Mouse (Mus musculus) megakaryocyte, adult 5-6 weeks (primary cell): ENCODE data around the gene Jmjd7. TPM values are rescaled to one million over a fixed set of nuclear protein-coding genes. Genes with fewer than 3 reads are reported as not detected.

Experiments used
- ATAC-seq: 2 replicates; pipeline ENCODE4 v1.8.0; 2016; ENCODE audit warnings: mild to moderate bottlenecking, inconsistent platforms; ENCODE audit not compliant: poor library complexity, severe bottlenecking
- total RNA-seq, 2 experiments: library from RNA; stranded (forward) in 1 of 2; stranded (reverse) in 1 of 2; fragments of 153-499, 151-499 nt in 1 of 2; fragments of 221-1000, 200-1000 nt in 1 of 2; gene quantifications; 2 replicates each; pipeline versions ENCODE4 v1.2.3 to v1.2.4; 2015 to 2017

The Jmjd7 gene
- total RNA-seq, 2 experiments from 2014 or later, result 5.4 to 8.0 TPM

DNA sequence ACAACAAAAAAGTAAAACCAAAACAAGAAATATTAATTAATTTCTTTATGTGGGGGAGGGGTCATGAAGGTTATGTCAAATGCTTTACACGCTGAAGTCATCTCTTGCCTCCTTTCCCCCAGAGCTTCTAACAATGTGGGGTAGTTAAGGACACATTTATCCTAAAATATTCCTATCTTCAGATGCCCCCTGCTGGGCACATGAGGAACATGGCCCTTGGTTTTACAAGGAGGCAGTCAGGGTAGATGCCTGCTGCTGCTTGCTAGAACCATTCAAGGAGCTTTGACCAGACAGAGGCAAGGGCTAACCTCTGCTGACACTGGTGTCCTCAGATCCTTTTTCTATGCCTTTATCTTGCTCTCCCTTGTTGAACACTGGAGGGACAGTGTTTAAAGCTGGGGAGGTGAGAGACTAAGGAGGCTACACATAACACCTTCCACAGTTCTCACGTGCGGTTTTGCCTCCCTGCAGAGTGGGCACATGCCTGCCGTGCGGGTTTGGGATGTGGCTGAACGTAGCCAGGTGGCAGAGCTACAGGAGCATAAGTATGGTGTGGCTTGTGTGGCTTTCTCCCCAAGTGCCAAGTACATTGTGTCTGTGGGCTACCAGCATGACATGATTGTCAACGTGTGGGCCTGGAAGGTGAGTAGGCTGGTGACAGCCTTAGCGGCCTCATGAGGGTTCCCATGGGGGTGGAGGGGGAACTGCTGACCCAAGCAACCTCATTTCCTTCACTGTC, 15.7 kb upstream of the Jmjd7 start:
- peak; percentile 60; the same call in 1 of the 2 replicates for ATAC-seq

DNA sequence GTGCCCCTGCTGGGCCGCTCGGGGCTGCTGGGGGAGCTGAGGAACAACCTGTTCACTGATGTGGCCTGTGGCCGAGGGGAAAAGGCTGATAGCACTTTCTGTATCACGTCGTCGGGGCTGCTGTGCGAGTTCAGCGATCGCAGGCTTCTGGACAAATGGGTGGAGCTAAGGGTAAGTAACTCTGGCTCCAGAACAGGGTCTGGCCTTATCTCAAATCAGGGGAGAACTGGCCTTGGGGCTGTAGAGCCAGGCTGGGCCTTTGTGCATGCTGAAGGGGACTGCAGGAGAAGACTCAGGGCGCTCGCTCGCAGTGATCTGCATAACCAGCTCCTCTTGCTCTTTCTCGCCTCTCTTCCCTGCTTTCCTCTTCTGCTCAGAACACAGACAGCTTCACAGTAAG, 14.4 kb upstream of the Jmjd7 start:
- no peak for ATAC-seq

DNA sequence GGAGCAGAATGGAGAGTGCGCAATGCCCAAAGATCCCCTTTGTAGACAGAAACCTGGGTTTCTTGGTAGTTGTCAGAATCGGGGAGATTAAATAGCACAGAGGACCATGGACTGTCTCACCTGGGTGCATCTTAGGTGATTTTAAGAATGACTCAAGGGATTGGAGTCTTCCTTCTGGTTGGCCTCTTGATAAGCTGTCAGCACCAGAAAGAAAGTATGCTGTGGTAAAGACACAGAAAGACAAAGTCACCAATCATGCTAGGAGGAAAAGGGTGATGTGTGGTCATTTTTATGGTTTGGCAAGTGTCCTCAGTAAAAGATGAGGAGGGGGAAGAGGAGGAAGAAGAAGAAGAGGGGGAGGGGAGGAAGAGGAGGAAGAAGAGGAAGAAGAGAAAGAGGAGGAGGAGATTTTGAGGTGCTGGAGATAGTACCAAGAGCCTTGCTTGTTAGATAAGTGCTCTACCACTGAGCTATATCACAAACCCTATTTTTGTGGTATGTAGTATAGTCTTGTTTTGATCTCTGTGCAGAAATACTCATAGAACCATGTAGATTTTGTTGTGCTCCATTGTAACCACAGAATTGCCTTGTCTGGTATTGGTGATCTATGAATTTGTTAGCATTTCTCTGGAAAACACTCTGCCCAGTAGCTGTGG, 13.3 kb upstream of the Jmjd7 start:
- no peak for ATAC-seq

DNA sequence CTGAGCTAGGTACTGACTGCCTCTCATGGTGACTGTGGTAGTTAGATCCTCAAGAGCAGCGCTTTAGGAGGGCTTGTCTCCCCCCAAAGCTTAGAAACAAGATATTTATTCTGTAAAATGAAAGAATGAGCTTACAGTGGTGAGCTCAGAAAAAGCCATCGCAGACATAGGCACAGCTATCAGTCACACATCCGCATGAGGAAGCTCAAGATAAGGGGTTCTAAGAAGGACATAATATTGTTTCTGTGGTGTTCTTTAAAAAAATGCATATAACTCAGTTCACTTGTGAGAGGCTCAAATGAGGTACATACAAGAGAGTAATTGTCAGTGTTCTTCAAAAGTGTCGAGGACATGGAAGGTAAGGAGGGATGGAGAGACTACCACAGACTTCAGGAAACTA, 11.4 kb upstream of the Jmjd7 start:
- no peak for ATAC-seq

DNA sequence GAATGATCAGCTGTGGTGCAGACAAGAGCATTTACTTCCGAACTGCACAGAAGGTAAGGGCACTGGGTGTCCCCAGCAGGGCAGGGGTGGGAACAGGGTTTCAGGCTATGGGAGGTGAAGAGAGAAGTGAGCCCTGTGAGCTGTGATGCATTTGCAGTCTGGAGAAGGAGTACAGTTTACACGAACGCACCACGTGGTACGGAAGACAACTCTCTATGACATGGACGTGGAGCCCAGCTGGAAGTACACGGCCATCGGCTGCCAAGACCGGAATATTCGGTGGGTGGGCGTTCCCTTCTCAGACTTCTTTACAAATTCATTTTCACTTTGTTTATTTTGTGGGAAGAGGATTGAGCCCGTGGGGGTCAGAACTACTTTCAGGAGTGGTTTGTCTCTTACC, 9.7 kb upstream of the Jmjd7 start:
- no peak for ATAC-seq

DNA sequence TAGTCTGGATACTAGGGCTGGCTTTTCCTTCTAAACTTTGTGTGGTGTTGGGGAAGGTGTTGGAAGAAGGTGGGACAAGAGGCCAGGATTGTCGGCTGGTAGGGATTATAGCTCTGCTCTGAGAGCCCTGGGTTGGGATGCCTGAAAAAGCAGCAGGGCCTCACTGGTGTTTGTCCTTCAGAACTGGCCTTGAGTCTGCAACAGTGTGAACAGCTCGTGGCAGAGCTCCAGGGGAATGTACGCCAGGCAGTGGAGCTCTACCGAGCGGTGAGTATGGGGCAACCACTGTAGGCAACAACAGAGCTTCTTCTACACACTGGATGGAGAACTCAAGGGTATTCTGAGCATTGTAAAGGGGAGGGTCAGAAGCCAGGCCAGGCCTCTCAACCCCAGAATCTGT, 2.9 kb upstream of the Jmjd7 start:
- ATAC-seq, result no peak

DNA sequence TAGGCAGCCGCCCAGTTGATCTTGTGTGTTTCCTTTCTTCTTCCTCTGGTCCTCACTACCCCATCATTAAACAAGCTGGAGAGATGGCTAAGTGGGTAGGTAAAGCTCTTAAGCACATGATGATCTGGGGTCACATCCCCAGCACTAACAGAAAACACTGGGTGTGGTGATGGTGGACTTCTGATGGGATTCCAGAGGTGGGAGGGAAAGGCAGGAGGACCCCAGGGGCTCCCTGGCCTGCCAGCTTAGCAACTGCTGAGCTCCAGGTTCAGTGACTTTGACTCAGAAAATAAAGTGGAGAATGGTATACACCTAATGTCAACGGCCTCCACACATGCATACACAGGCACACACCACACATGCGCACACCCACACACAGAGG, 658 bp downstream of the Jmjd7 start:
- no peak for ATAC-seq

DNA sequence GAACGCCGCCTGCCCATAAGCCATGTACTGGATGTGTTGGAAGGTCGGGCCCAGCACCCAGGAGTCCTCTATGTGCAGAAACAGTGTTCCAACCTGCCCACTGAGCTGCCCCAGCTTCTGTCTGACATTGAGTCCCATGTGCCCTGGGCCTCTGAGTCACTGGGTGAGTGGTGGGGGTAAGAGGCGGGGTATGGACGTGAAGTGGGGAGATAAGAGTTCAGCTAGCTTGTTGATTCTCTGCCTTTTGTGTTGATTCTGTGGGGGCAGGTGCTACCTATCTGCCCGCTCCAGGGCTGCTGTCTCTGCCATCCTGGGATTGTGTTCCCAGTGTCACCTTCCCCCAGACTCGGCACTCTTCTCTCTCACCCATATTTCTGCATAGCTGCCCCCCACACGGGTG, 3.1 kb downstream of the Jmjd7 start:
- no peak for ATAC-seq

DNA sequence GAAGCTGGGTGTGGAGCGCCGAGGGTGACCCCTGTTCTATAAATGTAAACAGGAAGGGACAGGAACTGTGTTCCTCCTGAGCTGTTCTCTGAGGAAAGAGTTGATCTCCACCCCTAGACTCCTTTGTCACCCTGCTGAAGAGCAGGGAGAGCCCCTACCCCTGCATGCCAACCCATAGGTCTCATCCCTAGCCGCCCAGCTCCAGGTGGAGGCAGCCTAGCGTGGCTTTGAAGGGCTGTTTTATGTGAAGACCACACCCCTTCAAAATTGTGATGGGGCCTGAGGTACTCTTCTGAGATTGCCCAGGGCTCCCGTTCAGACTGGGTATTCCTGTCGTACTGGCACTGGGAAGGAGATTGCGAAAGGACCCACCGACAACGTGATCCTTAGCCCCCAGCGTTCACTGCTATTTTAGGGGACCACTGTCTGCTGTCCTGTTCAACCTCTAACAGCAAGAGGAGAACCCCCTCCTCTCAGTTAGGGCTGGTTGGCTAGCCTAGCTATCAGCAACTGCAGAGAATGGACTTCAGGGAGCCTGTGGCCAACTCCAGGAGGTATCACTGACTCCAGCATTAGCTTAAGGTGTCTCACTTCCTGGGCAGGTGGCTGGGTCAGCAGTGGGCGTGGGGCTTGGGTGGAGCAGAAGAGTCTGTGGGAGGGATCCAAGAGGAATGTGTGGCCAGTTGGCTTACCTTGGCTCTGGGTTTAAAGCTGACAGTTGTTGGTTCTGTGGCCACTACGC, 5.6 kb downstream of the Jmjd7 start, which contains the start of gene Pla2g4b:
TSS of gene Pla2g4b (plus strand) at position 692 of the 742 bp plus-strand sequence.
- no peak for ATAC-seq

DNA sequence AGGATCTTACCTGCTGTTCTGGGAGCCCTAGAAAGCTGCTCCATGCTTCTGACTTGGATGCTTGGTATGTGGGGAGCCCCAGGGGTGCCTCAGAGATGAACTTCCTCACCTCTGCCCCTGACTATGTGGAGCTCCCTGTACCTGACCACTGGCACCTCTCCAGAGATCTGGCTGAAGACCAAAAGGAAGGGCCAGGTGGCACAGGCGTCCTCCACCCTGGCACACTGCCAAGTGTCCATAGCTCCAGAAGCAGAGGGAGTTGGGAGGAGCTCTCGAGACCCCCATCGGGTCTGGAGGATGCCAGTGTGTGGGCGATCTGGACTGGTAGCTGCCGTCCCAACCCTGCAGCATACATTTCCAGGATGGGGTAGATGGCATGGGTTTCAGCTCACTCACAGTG, 6.4 kb downstream of the Jmjd7 start:
- ATAC-seq, result no peak

DNA sequence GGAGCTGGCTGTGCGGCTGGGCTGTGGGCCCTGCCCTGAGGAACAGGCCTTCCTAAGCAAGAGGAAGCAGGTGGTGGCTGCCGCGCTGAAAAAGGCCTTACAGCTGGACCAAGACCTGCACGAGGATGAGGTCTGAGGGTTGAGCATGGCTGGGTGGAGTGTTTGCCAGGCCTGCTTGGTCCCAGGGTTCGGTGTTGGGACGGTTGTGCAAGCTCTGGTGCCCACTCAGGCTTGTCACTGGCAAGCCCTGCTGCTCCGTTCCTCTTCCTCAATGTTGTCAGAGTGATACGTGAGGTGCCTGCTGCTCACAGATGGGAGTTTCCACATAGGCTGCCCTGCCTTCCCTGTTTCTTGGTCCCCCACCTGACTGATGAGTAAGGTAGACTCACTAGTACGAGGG, 10.5 kb downstream of the Jmjd7 start:
- peak; percentile 70 for ATAC-seq

DNA sequence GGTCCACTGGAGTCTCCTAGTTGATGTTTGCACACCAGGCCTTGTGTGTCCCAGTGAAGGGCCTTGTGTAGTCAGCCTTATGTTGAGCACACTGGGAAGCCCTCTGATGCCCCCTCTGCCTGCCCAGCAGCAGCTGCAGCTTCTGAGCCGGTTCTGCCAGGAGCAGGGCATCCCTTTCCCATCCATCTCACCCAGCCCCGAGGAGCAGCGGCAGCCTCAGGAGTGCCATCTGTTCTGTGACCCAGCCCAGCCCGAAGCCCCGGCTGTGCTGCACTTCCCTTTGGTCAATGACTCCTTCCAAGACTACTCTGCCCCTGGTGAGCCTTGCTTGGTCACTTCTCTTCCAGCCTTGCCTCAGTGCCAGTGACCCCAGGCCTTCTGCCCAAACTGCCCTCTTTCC, 13.7 kb downstream of the Jmjd7 start:
- no peak for ATAC-seq

DNA sequence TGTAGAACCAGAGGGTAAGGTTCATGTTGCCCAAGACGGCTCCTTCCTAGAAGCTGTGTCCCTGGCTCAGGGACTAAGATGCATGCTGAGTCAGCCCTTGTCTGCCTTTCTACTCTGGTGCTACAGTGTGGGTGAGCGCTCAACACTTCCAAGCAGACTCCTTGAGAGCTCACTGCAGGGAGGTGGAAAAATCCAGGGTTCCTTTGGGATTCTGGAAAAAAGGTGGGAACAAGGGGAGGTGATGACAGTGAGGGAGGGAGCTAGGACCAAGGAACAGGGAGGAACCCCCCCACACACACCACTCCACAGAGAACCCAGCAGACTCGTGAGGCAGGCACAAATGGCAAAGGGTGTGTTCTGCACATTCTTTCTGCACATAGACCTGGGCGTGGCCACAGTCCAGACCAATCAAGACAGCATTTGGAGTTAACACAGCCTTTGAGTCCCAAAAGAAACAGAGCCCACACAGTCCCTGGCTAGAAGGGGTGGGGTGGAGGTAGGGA, 16.9 kb downstream of the Jmjd7 start:
- no peak for ATAC-seq

DNA sequence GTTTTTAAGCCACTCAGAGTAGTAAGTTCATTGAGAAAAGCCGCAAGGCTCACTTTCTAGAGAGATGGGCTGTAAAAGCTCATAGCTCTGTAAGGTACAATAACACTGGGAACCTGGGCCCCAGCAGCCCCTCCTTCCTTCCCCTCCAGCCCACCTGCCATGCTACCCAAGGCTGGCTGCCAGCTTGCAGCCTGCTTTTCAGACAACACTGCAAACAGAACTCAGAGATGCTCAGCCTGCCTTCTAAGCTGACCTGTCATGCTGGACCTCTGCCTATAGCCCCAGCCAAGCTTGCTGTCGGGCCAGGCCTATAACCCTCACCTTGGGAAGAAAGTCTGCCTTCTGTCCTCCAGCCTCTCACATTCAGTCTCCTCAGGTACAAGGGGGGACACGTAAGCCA, 17.4 kb downstream of the Jmjd7 start:
- no peak for ATAC-seq

DNA sequence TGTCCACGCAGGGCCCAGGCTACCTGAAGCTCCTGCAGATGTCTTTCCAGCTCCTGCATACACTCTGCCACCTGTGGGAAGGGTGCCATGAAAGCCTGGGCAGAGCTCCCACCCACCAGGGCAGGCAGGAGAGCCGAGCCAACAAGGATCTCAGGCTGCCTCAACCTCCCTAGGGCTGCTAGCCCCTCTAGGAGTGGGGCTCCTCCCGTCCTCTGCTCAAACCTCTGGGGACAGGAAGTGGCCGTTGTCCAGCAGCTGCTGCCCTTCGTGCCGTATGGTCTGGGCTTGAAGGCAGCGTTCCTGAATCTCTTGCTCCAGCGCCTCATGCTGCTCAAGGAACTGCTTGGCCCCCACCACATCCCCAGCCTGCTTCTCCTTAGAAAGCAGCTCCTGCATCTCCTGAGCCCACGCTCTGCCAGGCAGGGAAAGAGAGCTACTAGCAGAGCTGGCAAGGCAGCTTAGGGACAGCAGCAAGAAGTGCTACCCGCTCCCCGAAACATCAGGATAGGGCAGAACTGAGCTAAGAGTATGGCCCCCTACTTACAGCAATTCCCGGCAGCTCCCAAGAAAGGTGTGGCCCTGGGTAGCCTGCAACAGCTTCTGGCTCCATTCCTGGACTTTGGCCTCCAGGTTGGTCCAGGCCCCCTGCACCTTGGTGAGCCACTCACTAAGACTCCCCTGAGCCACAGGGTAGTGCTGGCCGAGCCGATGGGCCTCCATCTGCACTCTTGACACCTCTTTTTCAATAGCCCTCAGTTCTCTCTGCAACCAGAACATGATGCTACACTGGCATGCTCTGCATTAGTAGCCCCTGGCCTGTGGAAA, 19.4 kb downstream of the Jmjd7 start:
- no peak for ATAC-seq

DNA sequence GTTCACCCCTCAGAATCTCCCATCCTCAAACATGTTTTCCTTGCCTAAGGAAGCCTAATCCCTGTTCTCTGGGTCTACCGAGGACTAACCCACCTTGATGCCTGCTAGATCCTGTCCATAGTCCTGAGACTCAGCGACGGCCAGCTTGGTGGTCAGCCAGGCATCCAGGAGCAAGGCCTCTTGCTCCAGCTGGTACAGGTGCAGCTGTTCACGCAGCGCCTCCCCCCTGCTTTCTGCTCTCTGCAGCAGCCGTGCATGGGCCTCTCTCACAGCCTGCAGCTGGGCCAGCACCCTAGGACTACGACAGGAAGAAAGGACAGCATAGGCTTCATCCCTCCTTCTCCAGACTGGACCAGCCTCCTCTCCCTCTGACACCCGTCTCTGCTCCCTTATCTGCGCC, 20.9 kb downstream of the Jmjd7 start:
- ATAC-seq, result no peak

DNA sequence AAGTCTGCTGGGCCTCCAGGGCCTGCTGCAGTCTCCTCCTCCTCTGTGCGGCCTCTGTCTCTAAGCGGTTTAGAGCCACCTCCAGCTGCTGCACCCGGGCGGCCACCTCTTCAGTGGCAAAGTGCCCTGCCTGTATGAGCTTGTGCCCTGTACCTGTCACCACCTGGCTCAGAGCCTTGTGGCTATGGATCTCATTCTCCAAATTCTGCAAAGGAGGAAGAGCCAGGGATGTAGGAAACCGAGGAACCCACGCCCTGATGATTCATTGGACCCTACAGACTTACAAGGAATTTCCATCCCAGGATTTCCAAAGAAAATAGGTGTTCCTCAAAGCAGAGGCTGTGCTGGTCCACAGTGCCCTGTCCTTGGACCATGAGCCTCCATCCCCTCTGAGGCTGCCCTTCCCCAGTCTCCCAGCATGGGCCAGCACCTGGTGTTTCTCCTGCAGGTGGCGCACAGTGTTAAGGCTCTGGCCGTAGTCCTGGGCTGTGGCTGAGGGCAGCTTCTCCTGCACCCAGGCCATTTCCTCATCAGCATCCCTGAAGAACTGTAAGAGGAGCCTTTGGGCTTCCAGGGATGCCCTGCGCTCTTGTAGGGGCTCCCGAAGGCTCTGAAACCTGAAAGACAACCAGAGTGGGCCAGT, 22.5 kb downstream of the Jmjd7 start:
- ATAC-seq, result no peak

DNA sequence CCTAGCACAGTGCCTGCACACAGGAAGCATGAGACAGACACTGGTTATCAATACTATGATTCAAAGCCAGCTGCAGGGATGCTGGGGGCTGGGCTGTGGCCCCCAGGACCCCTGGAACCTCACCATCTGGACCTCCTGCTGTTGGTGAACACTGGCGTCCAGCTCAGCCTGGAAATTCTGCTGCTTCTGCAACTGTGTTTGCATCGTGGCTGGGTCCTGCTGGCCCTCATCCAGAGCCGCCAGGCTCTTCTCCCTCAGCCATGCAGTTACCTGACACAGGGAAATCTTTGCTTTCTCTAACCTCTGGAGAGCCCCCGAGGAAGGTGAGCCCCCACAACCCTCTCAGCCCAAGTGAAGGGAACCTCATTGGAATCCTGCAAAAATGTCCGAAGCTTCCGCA, 24.1 kb downstream of the Jmjd7 start:
- no peak for ATAC-seq

DNA sequence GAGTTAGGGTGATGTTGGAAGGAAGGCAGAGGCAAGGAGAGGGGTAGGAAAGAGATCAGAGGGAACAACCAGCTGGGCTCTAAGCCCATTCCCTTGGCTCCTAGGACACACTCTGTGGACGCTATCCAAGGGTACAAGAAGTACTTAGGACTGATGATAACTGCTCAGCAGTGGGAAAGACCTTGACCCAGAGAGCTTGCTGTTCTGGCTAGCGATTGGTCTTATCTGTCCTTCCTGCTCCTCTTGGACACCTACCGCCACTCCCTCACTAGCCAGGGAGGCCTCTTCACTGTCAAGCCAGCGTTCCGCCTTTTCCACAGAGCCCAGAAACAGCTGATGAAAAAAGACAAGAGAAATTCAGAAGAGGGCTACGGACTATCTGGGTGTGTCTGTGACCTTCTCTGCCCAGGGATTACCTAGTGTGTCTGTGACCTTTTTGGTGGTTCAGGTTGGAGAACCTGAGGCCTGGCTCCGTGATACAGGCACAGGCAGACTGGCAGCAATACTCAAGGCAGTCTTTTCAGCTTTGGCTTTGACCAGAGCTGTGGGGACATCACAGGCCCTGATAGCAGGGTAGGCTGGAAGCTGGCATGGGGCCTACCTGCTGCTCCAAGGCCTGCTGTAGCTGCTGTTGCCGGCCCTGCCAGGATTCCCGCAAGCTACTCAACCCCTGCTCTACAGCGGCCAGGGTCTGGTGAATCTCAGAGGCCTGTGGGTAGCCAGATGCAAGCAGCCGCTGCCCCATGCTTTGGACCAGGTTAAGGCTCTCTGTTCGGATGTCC, 27.7 kb downstream of the Jmjd7 start:
- no peak for ATAC-seq

DNA sequence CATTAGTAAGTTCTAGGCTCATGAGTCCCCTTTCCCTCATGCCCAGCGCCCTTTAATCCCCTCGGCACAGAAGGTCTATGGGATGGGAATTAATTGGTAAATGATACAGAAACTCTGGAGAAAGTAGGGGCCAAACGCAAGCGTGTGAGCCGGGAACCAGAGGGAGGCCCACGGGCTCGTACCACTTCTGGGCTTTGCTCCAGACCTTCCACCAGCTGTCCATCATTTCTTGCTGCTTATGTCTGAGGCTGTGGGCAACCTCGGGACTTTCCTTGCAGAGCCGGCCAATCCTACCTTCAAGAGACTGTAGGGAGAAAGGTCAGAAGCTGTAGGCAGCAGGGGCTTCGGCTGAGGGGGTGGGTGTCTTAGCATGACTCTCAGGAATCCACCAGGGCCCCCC, 28.6 kb downstream of the Jmjd7 start:
- ATAC-seq, result no peak
